ENCODE assay signal across 8 mouse cellular contexts in the genomic region with DNA sequence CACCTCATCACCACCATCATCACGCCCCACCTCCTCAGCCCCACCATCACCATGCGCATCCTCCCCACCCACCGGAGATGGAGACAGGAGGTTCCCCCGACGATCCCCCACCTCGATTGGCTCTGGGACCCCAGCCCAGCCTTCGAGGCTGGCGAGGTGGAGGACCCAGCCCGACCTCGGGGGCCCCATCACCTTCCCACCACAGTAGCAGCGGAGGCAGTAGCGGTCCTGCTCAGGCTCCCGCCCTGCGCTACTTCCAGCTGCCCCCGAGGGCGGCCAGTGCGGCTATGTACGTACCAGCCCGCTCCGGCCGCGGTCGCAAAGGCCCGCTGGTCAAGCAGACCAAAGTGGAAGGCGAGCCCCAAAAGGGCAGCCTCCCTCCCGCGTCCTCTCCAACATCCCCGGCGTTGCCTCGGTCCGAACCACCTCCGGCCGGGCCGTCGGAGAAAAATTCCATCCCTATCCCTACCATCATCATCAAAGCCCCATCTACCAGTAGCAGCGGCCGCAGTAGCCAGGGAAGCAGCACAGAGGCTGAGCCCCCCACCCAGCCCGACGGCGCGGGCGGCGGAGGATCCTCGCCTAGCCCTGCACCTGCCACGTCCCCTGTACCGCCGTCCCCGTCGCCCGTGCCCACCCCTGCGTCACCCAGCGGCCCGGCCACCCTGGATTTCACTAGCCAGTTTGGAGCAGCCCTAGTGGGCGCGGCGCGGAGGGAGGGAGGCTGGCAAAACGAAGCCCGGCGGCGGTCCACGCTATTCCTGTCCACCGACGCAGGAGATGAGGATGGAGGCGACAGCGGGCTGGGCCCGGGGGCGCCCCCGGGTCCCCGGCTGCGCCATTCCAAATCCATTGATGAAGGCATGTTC. TPM values are rescaled to one million over a fixed set of nuclear protein-coding genes. Genes with fewer than 3 reads are reported as not detected.
A peak's percentile ranks its signal among the peaks of the same experiment; 100 is the strongest.
DNase-seq lines count a peak whose midpoint lies in the region; ATAC-seq and TF ChIP-seq lines count a peak whose summit lies in the region.

No protein-coding gene starts in this region.

- WGBS in kidney, embryonic 14.5 days = 3% methylated on average over 71 of the region's 71 CpGs
- WGBS in forebrain, embryonic 12.5 days = 2% methylated on average over 71 of the region's 71 CpGs
- 4% methylated on average over 71 of the region's 71 CpGs for WGBS in midbrain, embryonic 10.5 days

- in situ Hi-C loops in ES-E14 (cut with MboI; ENCODE audit: low sequenced_read_pairs in 2 of 2, unreplicated experiment in 2 of 2) = loop anchor here in 1 of 2 experiments (10.0 kb wide), 1 partner anchor 87 kb away; a partner anchor contains a TSS

- ATAC-seq in kidney, embryonic 14.5 days (ENCODE audit: low FRiP score, low TSS enrichment) = no peak
- ATAC-seq in forebrain, embryonic 12.5 days (ENCODE audit: low FRiP score) = 0 out of 2 replicates have a peak, but pooled peaks have one; percentile 33
- no peak for ATAC-seq in megakaryocyte progenitor cell, adult 5-6 weeks (replicated peaks; ENCODE audit: poor library complexity)

- peaks cover 23% of the 10 kb centered on the region for H3K4me1 ChIP-seq in kidney, embryonic 14.5 days (ENCODE audit: control insufficient read depth, insufficient read depth, low read length)
- peaks cover 2 to 33% of the 10 kb centered on the region in 2 experiments; a peak in 2 of 4 replicates for H3K4me1 ChIP-seq in ES-E14 (ENCODE audit: control insufficient read depth in 2 of 2, insufficient read depth in 2 of 2, low read length in 2 of 2, poor library complexity in 1 of 2)
- H3K4me1 ChIP-seq in forebrain, embryonic 12.5 days = peaks cover 62% of the 10 kb centered on the region
- H3K4me1 ChIP-seq in midbrain, embryonic 10.5 days = peaks cover 65% of the 10 kb centered on the region

- H3K27me3 ChIP-seq in kidney, embryonic 14.5 days (ENCODE audit: control insufficient read depth, insufficient read depth, low read length) = peaks cover 80% of the 10 kb centered on the region
- H3K27me3 ChIP-seq in forebrain, embryonic 12.5 days = peaks cover 91% of the 10 kb centered on the region
- H3K27me3 ChIP-seq in midbrain, embryonic 10.5 days (ENCODE audit: low read depth, poor library complexity, severe bottlenecking) = peaks cover 100% of the 10 kb centered on the region

- no peak overlapping the region for H3K9ac ChIP-seq in kidney, embryonic 14.5 days (ENCODE audit: low read depth, low read length)
- peak overlapping the region; percentile 37; the same call in 1 of the 2 replicates for H3K9ac ChIP-seq in ES-E14 (ENCODE audit: insufficient read depth, low read depth, low read length, poor library complexity, severe bottlenecking)
- peak overlapping the region; percentile 21; the same call in 1 of the 2 replicates for H3K9ac ChIP-seq in forebrain, embryonic 12.5 days

- peak overlapping the region; percentile 18 for H3K4me3 ChIP-seq in kidney, embryonic 14.5 days (ENCODE audit: low read length)
- H3K4me3 ChIP-seq in ES-E14 (ENCODE audit: insufficient read depth in 1 of 2, low read depth in 1 of 2, low read length in 2 of 2, poor library complexity in 1 of 2, severe bottlenecking in 1 of 2) = peak overlapping the region; percentile 24 to 57; a peak in 3 of 4 replicates
- H3K4me3 ChIP-seq in forebrain, embryonic 12.5 days (replicated peaks) = peak overlapping the region; percentile 21
- peak overlapping the region; percentile 46 for H3K4me3 ChIP-seq in midbrain, embryonic 10.5 days

- no peaks in the 10 kb centered on the region for H3K36me3 ChIP-seq in kidney, embryonic 14.5 days (ENCODE audit: control insufficient read depth, insufficient read depth, low read length)
- no peaks in the 10 kb centered on the region; the same call in 1 of the 2 replicates for H3K36me3 ChIP-seq in ES-E14 (ENCODE audit: control insufficient read depth, insufficient read depth, low read length, poor library complexity, severe bottlenecking)
- H3K36me3 ChIP-seq in forebrain, embryonic 12.5 days (replicated peaks) = no peaks in the 10 kb centered on the region
- H3K36me3 ChIP-seq in midbrain, embryonic 10.5 days = no peaks in the 10 kb centered on the region

- no peak for DNase-seq in kidney, postnatal 14 days
- no peak for DNase-seq in ES-E14 (ENCODE audit: low read depth, low spot score)
- DNase-seq in midbrain, embryonic 10.5 days (ENCODE audit: low spot score) = peak; percentile 36
- DNase-seq in spleen, postnatal 10 days (ENCODE audit: low spot score in 2 of 2) = no peak
- DNase-seq in ovary, postnatal 36 days (ENCODE audit: low spot score) = no peak

- H3K4me2 ChIP-seq in kidney, embryonic 14.5 days (replicated peaks; ENCODE audit: low read depth, low read length) = peak overlapping the region; percentile 8
- peak overlapping the region; percentile 54 for H3K4me2 ChIP-seq in forebrain, embryonic 12.5 days

- H3K27ac ChIP-seq in kidney, embryonic 14.5 days (ENCODE audit: low read depth, low read length) = no peak overlapping the region
- H3K27ac ChIP-seq in ES-E14 (ENCODE audit: insufficient read depth, low read depth, low read length, poor library complexity, severe bottlenecking) = no peak overlapping the region
- H3K27ac ChIP-seq in forebrain, embryonic 12.5 days = no peak overlapping the region
- H3K27ac ChIP-seq in midbrain, embryonic 10.5 days (replicated peaks) = 0 out of 2 replicates have a peak overlapping the region, but pooled peaks have one; percentile 2

- H3K9me3 ChIP-seq in kidney, embryonic 14.5 days (ENCODE audit: control insufficient read depth, low read length) = no peaks in the 10 kb centered on the region
- no peaks in the 10 kb centered on the region for H3K9me3 ChIP-seq in ES-E14 (ENCODE audit: control insufficient read depth, insufficient read depth, low read depth, low read length)
- no peaks in the 10 kb centered on the region for H3K9me3 ChIP-seq in forebrain, embryonic 12.5 days
- no peaks in the 10 kb centered on the region for H3K9me3 ChIP-seq in midbrain, embryonic 10.5 days (replicated peaks)

TF ChIP-seq in ES-E14, 5 proteins besides CTCF, POLR2A, EP300 and RAD21:
- TF ChIP-seq CHD2 (IDR thresholded peaks at IDR 0.05; ENCODE audit: low read depth, low read length) (no peak), ZC3H11A (IDR thresholded peaks at IDR 0.05; ENCODE audit: borderline replicate concordance, low read depth, low read length) (no peak), HCFC1 (IDR thresholded peaks at IDR 0.05; ENCODE audit: borderline replicate concordance, insufficient read depth, low read length) (no peak), MAFK (IDR thresholded peaks at IDR 0.05; ENCODE audit: insufficient read depth, low read depth, low read length) (no peak), ZNF384 (IDR thresholded peaks at IDR 0.05; ENCODE audit: low read depth, low read length) (no peak)

RNA-seq across cellular contexts. Expression of a gene that starts 31.8 kb away (rescaled TPM):
- 1.4 and 2.3 TPM in 2 replicates for polyA plus RNA-seq in kidney, embryonic 14.5 days (2014; fragmentation: Nextera tagmentation; extraction: Ambion mirVana)
- total RNA-seq in ES-E14 (2012; rRNA removed) = 5.8 and 8.0 TPM in 2 replicates
- polyA plus RNA-seq in forebrain, embryonic 12.5 days (2016; fragmentation: Nextera tagmentation; extraction: Ambion mirVana) = 5.5 and 6.6 TPM in 2 replicates
- polyA plus RNA-seq in midbrain, embryonic 10.5 days (2016; fragmentation: Nextera tagmentation; extraction: Ambion mirVana) = 1.9 and 2.0 TPM in 2 replicates
- total RNA-seq in megakaryocyte progenitor cell, adult 5-6 weeks (2015) = 0.22 and 0.24 TPM in 2 replicates
- 0.12 and 0.14 TPM in 2 replicates for total RNA-seq in megakaryocyte progenitor cell, adult 5-6 weeks (2017)

RNA-seq across cellular contexts. Expression of a gene that starts 33.5 kb away (rescaled TPM):
- polyA plus RNA-seq in kidney, embryonic 14.5 days (2014; fragmentation: Nextera tagmentation; extraction: Ambion mirVana) = 1.0 and 1.5 TPM in 2 replicates
- 1.4 and 4.8 TPM in 2 replicates for total RNA-seq in ES-E14 (2012; rRNA removed)
- 0.86 and 1.5 TPM in 2 replicates for polyA plus RNA-seq in forebrain, embryonic 12.5 days (2016; fragmentation: Nextera tagmentation; extraction: Ambion mirVana)
- polyA plus RNA-seq in midbrain, embryonic 10.5 days (2016; fragmentation: Nextera tagmentation; extraction: Ambion mirVana) = 1.7 TPM in 2 replicates
- total RNA-seq in megakaryocyte progenitor cell, adult 5-6 weeks (2015) = 0.44 and 1.5 TPM in 2 replicates
- total RNA-seq in megakaryocyte progenitor cell, adult 5-6 weeks (2017) = 1.8 and 2.2 TPM in 2 replicates

RNA-seq across cellular contexts. Expression of a gene that starts 42.1 kb away (rescaled TPM):
- polyA plus RNA-seq in kidney, embryonic 14.5 days (2014; fragmentation: Nextera tagmentation; extraction: Ambion mirVana) = 1.3 and 1.9 TPM in 2 replicates
- 1.0 and 1.5 TPM in 2 replicates for total RNA-seq in ES-E14 (2012; rRNA removed)
- 7.7 and 8.0 TPM in 2 replicates for polyA plus RNA-seq in forebrain, embryonic 12.5 days (2016; fragmentation: Nextera tagmentation; extraction: Ambion mirVana)
- polyA plus RNA-seq in midbrain, embryonic 10.5 days (2016; fragmentation: Nextera tagmentation; extraction: Ambion mirVana) = 1.5 and 2.6 TPM in 2 replicates
- 0.05 and 0.49 TPM in 2 replicates for total RNA-seq in megakaryocyte progenitor cell, adult 5-6 weeks (2015)
- not detected in 2 replicates for total RNA-seq in megakaryocyte progenitor cell, adult 5-6 weeks (2017)

RNA-seq across cellular contexts. Expression of a gene that starts 45.4 kb away (rescaled TPM):
- 3.4 TPM in 2 replicates for polyA plus RNA-seq in kidney, embryonic 14.5 days (2014; fragmentation: Nextera tagmentation; extraction: Ambion mirVana)
- total RNA-seq in ES-E14 (2012; rRNA removed) = 2.2 TPM in 2 replicates
- polyA plus RNA-seq in forebrain, embryonic 12.5 days (2016; fragmentation: Nextera tagmentation; extraction: Ambion mirVana) = 2.5 and 2.9 TPM in 2 replicates
- polyA plus RNA-seq in midbrain, embryonic 10.5 days (2016; fragmentation: Nextera tagmentation; extraction: Ambion mirVana) = 2.2 and 2.4 TPM in 2 replicates
- total RNA-seq in megakaryocyte progenitor cell, adult 5-6 weeks (2015) = 4.1 TPM in 2 replicates
- total RNA-seq in megakaryocyte progenitor cell, adult 5-6 weeks (2017) = 4.2 and 4.4 TPM in 2 replicates
